Mouse (Mus musculus): ENCODE results near the gene Nanos3. TPM values are rescaled to one million over a fixed set of nuclear protein-coding genes. Genes with fewer than 3 reads are reported as not detected.

Gene Nanos3
- polyA plus RNA-seq, 1 experiment from 2014 or later = 0.31 TPM

GRCm38 (mm10) chr8:84200652-84201544 lies 15.9 kb upstream of the Nanos3 start:
- Histone ChIP-seq H3K9me3 (replicated peaks) (no peaks in the 10 kb centered on the region), H3K4me1 (replicated peaks) (peaks cover 71% of the 10 kb centered on the region), H3K27ac (replicated peaks) (peak overlapping the region; percentile 62), H3K27me3 (peaks cover 50% of the 10 kb centered on the region), H3K36me3 (replicated peaks) (no peaks in the 10 kb centered on the region), H3K9ac (peak overlapping the region; percentile 59), H3K4me3 (replicated peaks) (peak overlapping the region; percentile 62), H3K4me2 (peak overlapping the region; percentile 75)
- no peak for ATAC-seq (ENCODE audit: insufficient read depth)
- 3% methylated on average over 68 of the region's 70 CpGs for WGBS (ENCODE audit: insufficient replicate concordance)

DNA sequence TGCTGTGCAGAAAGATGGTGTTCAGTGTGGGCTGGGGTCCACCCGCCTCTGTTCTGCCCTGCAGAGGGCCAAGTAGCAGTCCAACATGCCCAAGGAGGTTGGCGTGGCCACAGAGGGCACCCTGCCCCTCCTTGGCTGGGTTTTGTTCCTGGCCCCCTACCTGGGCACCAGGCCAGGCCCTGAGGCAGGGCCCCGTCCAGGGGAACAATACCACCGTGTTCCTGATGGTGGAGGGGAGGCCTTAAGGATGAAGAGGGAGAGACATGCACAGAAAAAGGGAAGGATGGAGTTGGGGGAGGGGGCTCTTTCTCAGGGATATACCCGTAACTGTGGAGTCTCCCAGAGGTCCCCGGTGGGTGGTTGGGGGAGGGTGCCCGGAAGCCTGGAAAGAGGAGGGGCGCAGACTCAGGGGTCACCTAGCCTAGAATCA lies 15.1 kb upstream of the Nanos3 start:
- WGBS (ENCODE audit: insufficient replicate concordance) = 25% methylated on average over 8 of the region's 8 CpGs
- Histone ChIP-seq H3K27me3 (peaks cover 50% of the 10 kb centered on the region), H3K9ac (no peak overlapping the region; the same call in 1 of the 2 replicates), H3K27ac (replicated peaks) (peak overlapping the region; percentile 38; the same call in 1 of the 2 replicates), H3K4me2 (peak overlapping the region; percentile 75), H3K9me3 (replicated peaks) (no peaks in the 10 kb centered on the region), H3K4me1 (replicated peaks) (peaks cover 71% of the 10 kb centered on the region), H3K36me3 (replicated peaks) (no peaks in the 10 kb centered on the region), H3K4me3 (replicated peaks) (peak overlapping the region; percentile 62)
- ATAC-seq (ENCODE audit: insufficient read depth) = no peak

DNA sequence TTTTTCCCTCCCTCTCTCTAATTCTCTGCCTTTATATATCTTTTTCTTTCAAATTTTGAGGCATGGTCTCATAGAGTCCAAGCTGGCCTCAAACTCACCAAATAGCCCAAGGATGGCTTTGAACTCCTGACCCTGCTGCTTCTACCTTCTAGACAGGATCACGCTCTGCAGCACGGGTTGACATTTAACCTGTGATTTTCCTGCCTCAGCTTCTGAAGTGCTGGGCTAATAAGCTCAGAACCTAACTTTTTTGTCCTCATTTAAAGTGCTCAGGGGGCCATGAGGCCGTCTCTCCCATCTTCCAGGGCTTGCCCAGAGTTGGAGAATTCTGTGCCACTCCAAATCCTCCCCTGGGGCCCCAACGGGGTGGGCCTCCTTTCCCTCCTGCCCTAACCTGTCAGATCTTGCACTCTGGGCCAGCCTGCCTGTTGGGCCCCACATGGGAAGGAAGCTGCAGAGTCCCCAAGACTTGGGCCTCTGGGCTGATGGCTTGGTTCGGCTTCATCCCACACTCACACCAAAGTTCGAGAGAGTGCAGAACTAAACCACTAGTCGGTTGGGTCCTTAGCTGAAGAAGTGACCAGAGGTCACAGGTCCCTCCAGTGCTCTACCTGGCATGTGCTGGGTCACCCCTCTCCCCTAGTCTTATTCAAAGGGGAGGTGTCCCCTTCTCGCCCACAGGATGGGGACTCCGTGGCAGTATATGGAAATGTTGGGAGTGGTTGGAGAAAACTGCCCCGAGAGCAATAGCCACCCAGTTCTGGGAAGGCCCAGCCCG lies 14.5 kb upstream of the Nanos3 start:
- H3K27ac ChIP-seq (replicated peaks) = peak overlapping the region; percentile 38
- no peak overlapping the region for H3K9ac ChIP-seq
- H3K36me3 ChIP-seq (replicated peaks) = no peaks in the 10 kb centered on the region
- 0 out of 2 replicates have a peak overlapping the region, but pooled peaks have one; percentile 13 for H3K4me2 ChIP-seq
- ATAC-seq (ENCODE audit: insufficient read depth) = no peak
- H3K4me3 ChIP-seq (replicated peaks) = no peak overlapping the region
- 38% methylated on average over 11 of the region's 11 CpGs for whole genome bisulfite sequencing (ENCODE audit: insufficient replicate concordance)
- peaks cover 71% of the 10 kb centered on the region for H3K4me1 ChIP-seq (replicated peaks)
- no peaks in the 10 kb centered on the region for H3K9me3 ChIP-seq (replicated peaks)
- peaks cover 50% of the 10 kb centered on the region for H3K27me3 ChIP-seq

GRCm38 (mm10) chr8:84198871-84199270 lies 13.9 kb upstream of the Nanos3 start:
- H3K9ac ChIP-seq = peak overlapping the region; percentile 43; the same call in 1 of the 2 replicates
- H3K9me3 ChIP-seq (replicated peaks) = no peaks in the 10 kb centered on the region
- peak overlapping the region; percentile 70 for H3K27ac ChIP-seq (replicated peaks)
- H3K4me3 ChIP-seq (replicated peaks) = peak overlapping the region; percentile 54
- WGBS (ENCODE audit: insufficient replicate concordance) = 37% methylated on average over 4 of the region's 4 CpGs
- no peaks in the 10 kb centered on the region for H3K36me3 ChIP-seq (replicated peaks)
- H3K4me2 ChIP-seq = peak overlapping the region; percentile 83
- H3K27me3 ChIP-seq = peaks cover 46% of the 10 kb centered on the region
- no peak for ATAC-seq (ENCODE audit: insufficient read depth)
- peaks cover 67% of the 10 kb centered on the region for H3K4me1 ChIP-seq (replicated peaks)

DNA sequence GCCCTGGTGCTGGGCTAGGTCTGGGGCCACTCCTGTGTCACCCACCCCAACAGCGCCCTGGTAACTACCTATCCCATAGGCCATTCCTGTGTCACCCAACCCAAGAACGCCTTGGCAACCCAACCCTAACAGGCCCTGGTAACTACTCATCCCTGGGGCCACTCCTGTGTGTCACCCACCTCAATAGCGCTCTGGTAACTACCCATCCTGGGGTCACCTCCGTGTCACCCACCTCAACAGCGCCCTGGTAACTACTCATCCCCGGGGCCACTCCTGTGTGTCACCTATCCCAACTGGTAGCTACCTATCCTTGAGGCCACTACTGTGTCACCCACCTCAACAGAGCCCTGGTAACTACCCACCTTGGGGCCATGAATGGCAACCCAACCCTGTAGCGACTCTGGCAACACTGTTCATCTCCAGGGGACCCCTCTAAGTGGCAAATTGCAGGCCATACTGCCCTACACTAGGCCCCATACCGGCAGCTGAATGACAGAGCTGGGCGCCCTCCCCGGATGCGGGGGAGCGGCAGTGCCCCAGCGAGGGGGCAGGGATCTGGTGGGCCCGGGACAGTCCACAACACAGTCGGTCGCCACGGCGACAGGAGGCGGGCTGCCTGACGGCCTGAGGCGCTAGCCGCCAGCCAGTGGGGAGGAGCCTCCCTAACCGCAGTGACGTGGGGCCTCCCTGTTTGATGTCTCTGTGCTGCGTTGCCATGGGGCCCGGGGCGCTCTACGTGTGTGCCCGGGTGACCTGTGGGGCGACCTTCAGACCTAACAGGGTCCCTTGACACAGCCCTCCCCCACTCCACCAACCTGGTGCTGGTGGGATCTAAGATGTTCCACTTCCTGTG lies 13.1 kb upstream of the Nanos3 start:
- 3% methylated on average over 30 of the region's 30 CpGs for WGBS (ENCODE audit: insufficient replicate concordance)
- H3K36me3 ChIP-seq (replicated peaks) = no peaks in the 10 kb centered on the region
- H3K27me3 ChIP-seq = peaks cover 44% of the 10 kb centered on the region
- peaks cover 60% of the 10 kb centered on the region for H3K4me1 ChIP-seq (replicated peaks)
- H3K9ac ChIP-seq = peak overlapping the region; percentile 43
- peak overlapping the region; percentile 83 for H3K4me2 ChIP-seq
- peak; percentile 71 for ATAC-seq (ENCODE audit: insufficient read depth)
- H3K9me3 ChIP-seq (replicated peaks) = no peaks in the 10 kb centered on the region
- peak overlapping the region; percentile 70 for H3K27ac ChIP-seq (replicated peaks)
- H3K4me3 ChIP-seq (replicated peaks) = peak overlapping the region; percentile 54

DNA sequence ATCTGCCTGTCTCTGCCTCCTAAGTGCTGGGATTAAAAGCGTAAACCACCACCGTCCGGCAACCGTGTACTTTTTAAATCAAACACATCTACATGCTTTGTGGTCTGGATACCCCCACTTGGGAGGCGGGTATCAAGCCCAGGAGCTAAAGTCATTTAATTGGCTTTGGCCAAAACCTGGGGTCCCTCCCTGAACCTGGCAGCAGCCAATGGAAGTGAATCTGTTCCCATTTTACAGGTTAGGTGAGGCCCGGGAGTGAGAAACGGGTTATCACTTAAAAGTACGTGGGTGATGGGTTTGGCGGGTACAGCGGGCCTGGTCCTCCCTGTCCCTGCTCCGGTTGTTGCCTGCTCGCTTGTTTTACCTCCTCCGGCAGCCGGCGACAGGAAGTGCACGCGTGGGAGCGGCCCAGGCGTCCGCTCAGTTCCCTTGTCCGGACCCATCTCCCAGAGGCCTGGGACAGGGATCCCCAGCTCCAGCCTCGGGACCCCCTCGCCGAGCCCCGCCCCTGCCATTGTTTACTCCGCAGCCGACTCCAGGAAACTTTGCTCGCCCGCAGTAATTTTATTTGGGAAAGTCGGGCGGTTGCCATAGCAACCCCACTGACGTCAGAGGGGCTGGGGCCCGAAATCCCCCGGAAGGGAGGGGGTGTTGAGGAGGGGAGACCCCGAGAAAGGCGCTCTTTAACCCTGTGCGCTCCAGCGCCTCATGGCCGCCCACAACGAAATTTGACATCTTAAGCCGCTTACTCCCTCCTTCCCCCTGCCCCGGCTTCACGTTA lies 12.3 kb upstream of the Nanos3 start:
- Histone ChIP-seq H3K4me1 (replicated peaks) (peaks cover 58% of the 10 kb centered on the region), H3K4me3 (replicated peaks) (peak overlapping the region; percentile 54)

DNA sequence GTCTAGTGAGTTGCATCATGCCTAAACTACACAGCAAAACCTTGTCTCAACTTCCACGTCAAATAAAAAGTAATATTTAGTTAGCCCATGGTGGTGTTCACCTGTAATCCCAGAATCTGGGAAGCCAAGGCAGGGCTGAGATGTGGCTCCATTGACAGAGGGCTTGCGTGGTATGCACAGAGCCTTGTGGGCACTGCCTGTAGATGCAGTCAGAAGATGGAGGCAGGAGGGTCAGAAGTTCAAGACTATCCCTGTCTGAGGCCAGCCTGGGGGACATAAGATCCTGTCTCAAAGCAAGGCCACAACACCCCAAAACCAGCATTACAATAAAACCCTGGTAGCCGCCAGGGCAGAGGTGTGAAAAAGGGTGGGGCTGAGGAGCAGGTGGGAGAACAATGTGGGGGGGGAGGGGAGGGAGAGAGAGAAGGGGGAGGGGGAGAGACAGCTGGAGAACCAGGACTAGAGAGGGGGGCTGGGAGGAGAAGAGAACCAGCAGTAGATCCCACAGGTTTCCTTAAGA lies 9.3 kb upstream of the Nanos3 start:
- peaks cover 40% of the 10 kb centered on the region for H3K4me1 ChIP-seq (replicated peaks)
- 56% methylated on average over 3 of the region's 3 CpGs for WGBS (ENCODE audit: insufficient replicate concordance)
- H3K9me3 ChIP-seq (replicated peaks) = no peaks in the 10 kb centered on the region
- H3K4me3 ChIP-seq (replicated peaks) = no peak overlapping the region
- peaks cover 17% of the 10 kb centered on the region for H3K27me3 ChIP-seq
- no peak for ATAC-seq (ENCODE audit: insufficient read depth)
- H3K27ac ChIP-seq (replicated peaks) = no peak overlapping the region
- no peak overlapping the region for H3K4me2 ChIP-seq
- no peaks in the 10 kb centered on the region for H3K36me3 ChIP-seq (replicated peaks)
- no peak overlapping the region for H3K9ac ChIP-seq

More for the DNA sequence above, 12.3 kb upstream of the Nanos3 start:
- H3K9ac ChIP-seq = peak overlapping the region; percentile 43
- peak; percentile 4 for ATAC-seq (ENCODE audit: insufficient read depth)
- WGBS (ENCODE audit: insufficient replicate concordance) = 4% methylated on average over 43 of the region's 43 CpGs
- no peaks in the 10 kb centered on the region for H3K9me3 ChIP-seq (replicated peaks)
- peak overlapping the region; percentile 70 for H3K27ac ChIP-seq (replicated peaks)
- H3K36me3 ChIP-seq (replicated peaks) = no peaks in the 10 kb centered on the region
- peaks cover 44% of the 10 kb centered on the region for H3K27me3 ChIP-seq
- peak overlapping the region; percentile 83 for H3K4me2 ChIP-seq

- Histone ChIP-seq H3K4me2 (no peak overlapping the region), H3K4me3 (replicated peaks) (no peak overlapping the region), H3K36me3 (replicated peaks) (no peaks in the 10 kb centered on the region), H3K27ac (replicated peaks) (no peak overlapping the region), H3K9me3 (replicated peaks) (no peaks in the 10 kb centered on the region), H3K9ac (no peak overlapping the region), H3K4me1 (replicated peaks) (peaks cover 32% of the 10 kb centered on the region), H3K27me3 (peaks cover 17% of the 10 kb centered on the region)
- 57% methylated on average over 5 of the region's 5 CpGs for WGBS (ENCODE audit: insufficient replicate concordance)
- no peak for ATAC-seq (ENCODE audit: insufficient read depth)
These were observed 8.5 kb upstream of the Nanos3 start for GRCm38 (mm10) chr8:84193566-84193965.

DNA sequence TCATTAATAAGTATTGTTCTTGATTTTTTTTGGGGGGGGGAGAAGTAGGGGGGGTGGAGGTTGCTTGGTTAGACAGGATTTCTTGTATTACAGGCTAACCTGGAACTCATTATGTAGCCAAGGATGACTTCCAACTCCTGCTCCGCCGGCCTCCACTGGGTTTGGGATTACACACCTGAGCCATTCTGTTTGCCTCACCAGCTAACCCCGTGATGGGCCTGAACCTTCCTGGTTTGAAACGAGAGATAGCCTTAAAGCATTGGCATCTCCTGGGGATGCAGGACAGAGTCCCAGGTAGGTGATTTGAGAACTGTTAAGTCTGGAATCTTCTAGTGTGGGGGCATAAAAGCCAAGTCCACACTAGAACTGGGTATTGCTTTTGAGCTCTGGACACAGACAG lies 8.1 kb upstream of the Nanos3 start:
- WGBS (ENCODE audit: insufficient replicate concordance) = 63% methylated on average over 4 of the region's 4 CpGs
- peaks cover 28% of the 10 kb centered on the region for H3K4me1 ChIP-seq (replicated peaks)
- H3K4me2 ChIP-seq = no peak overlapping the region
- no peak for ATAC-seq (ENCODE audit: insufficient read depth)
- peaks cover 17% of the 10 kb centered on the region for H3K27me3 ChIP-seq
- H3K27ac ChIP-seq (replicated peaks) = no peak overlapping the region
- H3K36me3 ChIP-seq (replicated peaks) = no peaks in the 10 kb centered on the region
- no peaks in the 10 kb centered on the region for H3K9me3 ChIP-seq (replicated peaks)
- no peak overlapping the region for H3K9ac ChIP-seq
- H3K4me3 ChIP-seq (replicated peaks) = no peak overlapping the region

DNA sequence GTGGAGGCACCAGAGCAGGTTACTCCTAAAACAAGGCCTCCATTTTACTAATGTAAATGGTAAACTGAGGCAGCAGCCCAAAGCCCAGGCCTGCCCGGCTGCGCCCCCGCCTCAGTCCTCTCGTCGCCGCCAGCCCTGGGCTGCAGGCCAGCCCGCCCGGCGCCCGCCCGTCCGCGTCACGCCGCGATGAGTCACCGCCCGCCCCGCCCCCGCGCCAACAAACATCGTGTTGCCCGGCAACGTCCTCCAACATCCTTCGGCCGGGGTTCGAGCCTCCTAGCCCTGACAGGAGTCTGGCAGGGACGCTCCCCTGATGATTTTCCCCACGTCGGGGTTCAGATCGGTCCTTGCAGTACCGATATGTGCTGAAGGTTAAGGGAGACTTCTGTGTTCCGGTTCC lies 7.5 kb upstream of the Nanos3 start:
- H3K9ac ChIP-seq = peak overlapping the region; percentile 38; the same call in 1 of the 2 replicates
- H3K4me2 ChIP-seq = peak overlapping the region; percentile 70
- peak overlapping the region; percentile 40 for H3K4me3 ChIP-seq (replicated peaks)
- H3K27me3 ChIP-seq = peaks cover 17% of the 10 kb centered on the region
- peak; percentile 70 for ATAC-seq (ENCODE audit: insufficient read depth)
- H3K4me1 ChIP-seq (replicated peaks) = peaks cover 25% of the 10 kb centered on the region
- WGBS (ENCODE audit: insufficient replicate concordance) = 5% methylated on average over 33 of the region's 33 CpGs
- H3K27ac ChIP-seq (replicated peaks) = peak overlapping the region; percentile 74; the same call in 1 of the 2 replicates
- H3K36me3 ChIP-seq (replicated peaks) = no peaks in the 10 kb centered on the region
- no peaks in the 10 kb centered on the region for H3K9me3 ChIP-seq (replicated peaks)

Data from liver, embryonic 15.5 days (tissue).